Mouse (Mus musculus): Measurements from ENCODE around the gene S100a10.

- no peak for TF ChIP-seq CTCF (conservative IDR thresholded peaks at IDR 0.05; ENCODE audit: insufficient read depth, insufficient read length, low read depth, low read length)
- no peak for TF ChIP-seq POLR2A (IDR thresholded peaks at IDR 0.05; ENCODE audit: low read depth, low read length)
These were observed 1.0 kb upstream of the S100a10 start for GRCm38 (mm10) chr3:93553765-93554378.
